Mouse (Mus musculus): Measurements from ENCODE around the gene Ifnab. TPM values are rescaled to one million over a fixed set of nuclear protein-coding genes. Genes with fewer than 3 reads are reported as not detected.

The Ifnab gene
- polyA plus RNA-seq (2012), result not detected in 2 replicates

DNA sequence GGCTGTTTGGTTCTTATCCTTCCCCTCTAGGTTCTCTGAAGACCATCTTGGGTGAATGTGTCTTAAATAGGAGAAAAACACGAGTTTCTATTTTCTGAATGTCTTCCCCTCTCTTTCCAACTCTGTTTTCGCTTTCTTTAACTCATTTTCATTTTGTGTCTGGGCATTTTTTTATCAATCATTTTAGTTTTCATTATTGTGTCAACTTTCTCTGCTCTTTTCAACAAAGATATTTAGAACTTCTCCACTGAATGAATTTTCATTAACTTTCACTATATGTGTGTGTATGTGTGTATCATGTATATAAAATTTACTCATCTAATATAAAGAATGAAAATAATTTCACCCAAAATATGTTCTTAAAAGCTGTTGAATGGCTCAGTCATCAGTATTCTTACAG is at the start of gene Ifnab:
Ifnab (minus strand) TSS at position 101 of the 400 bp plus-strand sequence.
- Histone ChIP-seq H3K9me3 (ENCODE audit: control insufficient read depth, low read length) (no peaks in the 10 kb centered on the region), H3K27me3 (ENCODE audit: control insufficient read depth) (no peaks in the 10 kb centered on the region), H3K36me3 (ENCODE audit: control insufficient read depth) (no peaks in the 10 kb centered on the region), H3K4me1 (ENCODE audit: control insufficient read depth) (no peaks in the 10 kb centered on the region), H3K4me3 (replicated peaks) (no peak within 1 kb of the TSS)
- TF ChIP-seq GATA1 (IDR thresholded peaks at IDR 0.05; ENCODE audit: low read length) (no peak), TAL1 (IDR thresholded peaks at IDR 0.05; ENCODE audit: low read length) (no peak)

DNA sequence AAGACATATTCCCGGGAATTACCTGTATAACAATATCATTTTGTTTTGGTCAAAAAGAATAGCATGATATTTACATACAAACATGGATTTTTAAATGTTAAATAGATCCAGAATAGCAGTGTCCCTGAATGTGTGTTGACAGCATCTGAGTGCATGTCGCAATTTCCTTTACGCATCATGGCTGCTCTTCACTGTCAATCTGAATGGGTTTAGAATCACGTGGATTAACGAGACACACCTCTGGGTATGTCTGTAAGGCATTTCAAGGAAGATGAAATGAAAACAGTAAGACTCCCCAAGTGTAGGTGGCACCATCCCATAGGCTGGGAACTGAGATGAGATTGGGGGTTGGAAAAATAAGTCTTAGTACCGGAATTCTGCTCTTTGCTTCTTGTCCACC is 47.9 kb upstream of the Ifnab start:
- H3K9me3 ChIP-seq (ENCODE audit: control insufficient read depth, low read length), result no peaks in the 10 kb centered on the region
- 0 out of 2 replicates have a peak, but pooled peaks cover 2% of the 10 kb centered on the region for H3K27me3 ChIP-seq (ENCODE audit: control insufficient read depth)
- no peaks in the 10 kb centered on the region for H3K36me3 ChIP-seq (ENCODE audit: control insufficient read depth)
- no peak overlapping the region for H3K4me3 ChIP-seq (replicated peaks)
- no peak for TF ChIP-seq TAL1 (IDR thresholded peaks at IDR 0.05; ENCODE audit: low read length)
- no peak for TF ChIP-seq GATA1 (IDR thresholded peaks at IDR 0.05; ENCODE audit: low read length)
- no peaks in the 10 kb centered on the region for H3K4me1 ChIP-seq (ENCODE audit: control insufficient read depth)

DNA sequence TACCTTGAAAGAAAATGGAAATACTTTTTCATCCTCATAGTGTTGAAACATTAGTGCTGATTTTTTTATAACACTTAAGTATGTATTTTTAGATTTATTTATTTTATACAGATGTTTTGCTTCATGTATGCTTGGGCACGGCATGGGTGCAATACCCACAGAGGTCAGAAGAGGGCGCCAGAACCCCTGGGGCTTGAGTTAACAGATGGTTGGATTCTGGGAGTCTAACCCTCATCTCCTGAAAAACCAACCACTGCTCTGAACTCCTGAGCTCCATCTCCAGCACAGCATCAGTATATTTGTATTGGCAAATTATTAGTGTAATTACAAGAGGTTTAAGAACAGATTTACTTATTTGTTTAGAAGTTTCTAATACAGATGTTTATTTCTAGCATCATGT is 47.3 kb upstream of the Ifnab start:
- no peak for TF ChIP-seq TAL1 (IDR thresholded peaks at IDR 0.05; ENCODE audit: low read length)
- no peak for TF ChIP-seq GATA1 (IDR thresholded peaks at IDR 0.05; ENCODE audit: low read length)
- Histone ChIP-seq H3K27me3 (ENCODE audit: control insufficient read depth) (0 out of 2 replicates have a peak, but pooled peaks cover 2% of the 10 kb centered on the region), H3K9me3 (ENCODE audit: control insufficient read depth, low read length) (no peaks in the 10 kb centered on the region), H3K4me1 (ENCODE audit: control insufficient read depth) (no peaks in the 10 kb centered on the region), H3K36me3 (ENCODE audit: control insufficient read depth) (no peaks in the 10 kb centered on the region), H3K4me3 (replicated peaks) (no peak overlapping the region)

DNA sequence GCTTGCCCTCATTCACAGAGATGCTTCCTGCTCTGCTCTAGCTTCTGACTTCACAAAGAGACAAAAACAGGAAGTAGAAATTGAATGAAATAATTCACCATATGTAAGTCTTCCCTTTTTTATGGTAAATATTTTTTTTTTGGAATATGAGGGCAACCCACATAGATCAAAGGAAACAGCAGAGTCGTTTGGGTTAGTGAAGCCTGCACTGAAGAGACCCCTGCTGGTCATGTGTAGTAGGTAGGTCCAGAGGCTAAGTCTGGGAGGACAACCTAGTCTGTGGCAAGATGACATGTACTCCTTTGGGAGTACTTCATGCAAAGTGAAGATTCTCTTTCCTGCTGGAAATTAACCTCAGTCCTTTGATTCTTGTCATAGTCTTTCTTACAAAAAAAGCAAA is 36.2 kb upstream of the Ifnab start:
- H3K36me3 ChIP-seq (ENCODE audit: control insufficient read depth), result no peaks in the 10 kb centered on the region
- no peaks in the 10 kb centered on the region for H3K9me3 ChIP-seq (ENCODE audit: control insufficient read depth, low read length)
- no peaks in the 10 kb centered on the region for H3K27me3 ChIP-seq (ENCODE audit: control insufficient read depth)
- peaks cover 2% of the 10 kb centered on the region; the same call in 1 of the 2 replicates for H3K4me1 ChIP-seq (ENCODE audit: control insufficient read depth)
- no peak overlapping the region for H3K4me3 ChIP-seq (replicated peaks)
- no peak for TF ChIP-seq GATA1 (IDR thresholded peaks at IDR 0.05; ENCODE audit: low read length)
- TF ChIP-seq TAL1 (IDR thresholded peaks at IDR 0.05; ENCODE audit: low read length), result no peak

DNA sequence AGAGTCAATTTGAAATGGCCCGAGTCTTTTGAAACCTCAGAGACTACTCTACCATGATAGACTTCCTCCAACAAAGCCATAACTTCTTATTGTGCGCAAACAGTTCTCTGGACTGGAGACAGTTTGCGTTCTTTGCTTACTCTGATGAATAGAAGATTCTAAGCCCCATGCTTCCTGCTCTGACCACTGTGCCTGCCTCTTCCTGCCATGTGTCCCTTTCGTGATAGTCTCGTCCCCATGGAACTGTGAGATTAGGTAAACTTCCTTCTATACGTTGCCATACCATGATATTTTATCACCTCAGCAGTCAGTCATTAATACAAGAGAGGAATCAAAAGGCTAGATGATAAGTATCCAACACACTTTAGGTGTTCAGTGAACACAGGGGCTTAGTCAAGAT is 35.6 kb upstream of the Ifnab start:
- H3K27me3 ChIP-seq (ENCODE audit: control insufficient read depth), result no peaks in the 10 kb centered on the region
- TF ChIP-seq GATA1 (IDR thresholded peaks at IDR 0.05; ENCODE audit: low read length) (no peak), TAL1 (IDR thresholded peaks at IDR 0.05; ENCODE audit: low read length) (no peak)
- peaks cover 7% of the 10 kb centered on the region for H3K4me1 ChIP-seq (ENCODE audit: control insufficient read depth)
- H3K4me3 ChIP-seq (replicated peaks), result no peak overlapping the region
- H3K9me3 ChIP-seq (ENCODE audit: control insufficient read depth, low read length), result no peaks in the 10 kb centered on the region
- H3K36me3 ChIP-seq (ENCODE audit: control insufficient read depth), result no peaks in the 10 kb centered on the region

DNA sequence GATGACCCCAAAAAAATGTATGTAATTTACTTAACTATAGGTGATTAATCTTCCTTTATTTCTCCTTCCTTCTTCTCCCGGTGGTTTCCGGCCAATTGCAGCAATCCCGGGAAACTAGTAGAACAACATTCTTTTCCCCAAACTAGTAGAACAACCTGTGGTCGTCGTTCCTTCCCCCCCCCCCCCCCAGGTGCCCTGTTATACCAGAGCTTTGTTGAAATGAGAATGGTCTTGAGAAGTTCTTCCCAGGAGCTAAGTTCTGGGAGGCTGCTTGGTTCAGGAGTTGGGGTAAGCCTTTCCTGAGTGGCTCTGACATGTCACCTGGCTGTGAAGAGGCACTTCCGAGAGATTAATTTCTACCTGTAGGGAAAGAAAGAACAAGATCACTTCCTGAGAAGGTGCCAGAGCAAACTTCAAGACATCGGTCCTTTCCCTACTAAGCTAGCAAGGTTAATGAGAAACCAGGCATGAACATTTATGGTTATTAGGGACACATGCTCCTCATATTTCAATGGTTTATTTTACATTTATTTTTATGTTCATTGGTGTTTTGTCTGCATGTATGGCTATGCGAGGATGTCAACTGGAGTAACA is 32.4 kb upstream of the Ifnab start:
- TF ChIP-seq TAL1 (IDR thresholded peaks at IDR 0.05; ENCODE audit: low read length) (no peak), GATA1 (IDR thresholded peaks at IDR 0.05; ENCODE audit: low read length) (no peak)
- Histone ChIP-seq H3K4me1 (ENCODE audit: control insufficient read depth) (peaks cover 31% of the 10 kb centered on the region), H3K9me3 (ENCODE audit: control insufficient read depth, low read length) (no peaks in the 10 kb centered on the region), H3K36me3 (ENCODE audit: control insufficient read depth) (peaks cover 16% of the 10 kb centered on the region), H3K27me3 (ENCODE audit: control insufficient read depth) (no peaks in the 10 kb centered on the region), H3K4me3 (replicated peaks) (no peak overlapping the region)

DNA sequence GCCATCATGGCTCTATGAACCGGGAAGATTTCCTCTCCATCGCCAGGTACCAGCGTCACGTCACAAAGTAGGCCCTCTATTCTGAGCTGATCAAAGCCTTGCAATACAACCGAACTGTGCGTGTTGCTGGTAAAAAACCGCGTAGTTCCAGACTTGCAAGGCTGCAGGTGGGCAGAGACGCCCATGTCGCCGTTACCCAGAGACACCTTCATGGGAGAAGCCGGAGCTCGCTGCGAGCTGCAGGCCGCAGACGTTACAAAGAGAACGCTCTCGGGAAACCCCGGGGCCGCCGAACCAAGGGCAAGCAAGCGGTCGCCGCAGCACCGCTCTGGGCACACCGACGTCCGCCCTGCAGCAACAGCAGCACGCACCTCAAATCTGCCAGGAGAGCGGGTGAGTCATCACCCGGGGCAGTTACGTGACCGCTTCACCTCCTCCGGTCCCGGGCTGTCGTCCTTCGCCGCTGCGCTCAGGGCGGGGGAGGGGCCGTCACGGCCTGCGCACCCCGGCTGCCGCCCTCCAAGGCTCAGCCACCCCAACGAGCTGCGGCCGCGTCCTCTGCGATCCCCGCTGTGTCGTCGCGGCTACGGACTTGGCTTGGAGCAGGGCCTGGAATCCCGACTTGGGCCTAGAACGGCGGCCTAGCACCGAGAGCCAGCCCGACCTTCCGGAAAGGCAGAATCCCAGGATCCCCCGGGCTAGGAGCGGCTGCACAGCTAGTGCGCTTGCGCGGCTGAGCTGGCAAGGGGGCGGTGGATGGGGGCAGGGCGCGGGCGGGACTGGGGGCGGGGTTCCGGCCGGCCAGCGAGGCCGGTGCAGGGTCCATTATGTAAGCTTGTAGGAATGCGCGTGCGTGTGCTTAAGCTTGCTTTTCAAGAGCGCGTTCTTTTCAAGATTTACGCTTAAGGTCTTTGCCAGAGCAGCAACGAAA is 30.9 kb upstream of the Ifnab start, which contains the start of the genes Gm26566 and Klhl9:
Gm26566 (plus strand) TSS at position 15 of the 931 bp plus-strand sequence.
Klhl9 (minus strand) TSS at position 675 of the 931 bp plus-strand sequence.
- Histone ChIP-seq H3K27me3 (ENCODE audit: control insufficient read depth) (no peaks in the 10 kb centered on the region), H3K4me1 (ENCODE audit: control insufficient read depth) (peaks cover 36% of the 10 kb centered on the region), H3K36me3 (ENCODE audit: control insufficient read depth) (peaks cover 25% of the 10 kb centered on the region), H3K9me3 (ENCODE audit: control insufficient read depth, low read length) (no peaks in the 10 kb centered on the region), H3K4me3 (replicated peaks) (peak within 1 kb of the TSS; percentile 88)
- TF ChIP-seq TAL1 (IDR thresholded peaks at IDR 0.05; ENCODE audit: low read length), result no peak
- TF ChIP-seq GATA1 (IDR thresholded peaks at IDR 0.05; ENCODE audit: low read length), result no peak

DNA sequence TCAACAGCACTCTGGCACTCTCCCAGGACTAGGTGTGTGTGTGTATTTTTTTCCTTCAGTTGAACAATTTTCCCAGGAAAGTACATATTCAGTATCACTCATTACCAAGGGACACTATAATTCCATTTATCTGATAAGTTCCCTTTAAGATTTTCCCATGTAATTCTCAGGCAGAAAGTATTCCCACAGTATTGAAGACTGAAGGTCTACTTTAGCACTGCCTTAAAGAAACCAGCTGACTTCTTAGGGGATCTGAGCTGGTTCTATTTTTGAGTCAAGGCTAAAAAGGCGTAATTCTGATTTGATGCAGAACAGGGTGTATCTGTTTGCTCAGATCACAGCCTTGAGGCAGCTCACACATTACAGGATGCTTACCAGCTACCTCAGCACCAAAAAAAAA is 27.6 kb upstream of the Ifnab start:
- Histone ChIP-seq H3K4me1 (ENCODE audit: control insufficient read depth) (peaks cover 36% of the 10 kb centered on the region), H3K27me3 (ENCODE audit: control insufficient read depth) (no peaks in the 10 kb centered on the region), H3K9me3 (ENCODE audit: control insufficient read depth, low read length) (no peaks in the 10 kb centered on the region), H3K36me3 (ENCODE audit: control insufficient read depth) (peaks cover 41% of the 10 kb centered on the region), H3K4me3 (replicated peaks) (peak overlapping the region; percentile 12)
- TF ChIP-seq TAL1 (IDR thresholded peaks at IDR 0.05; ENCODE audit: low read length), result no peak
- no peak for TF ChIP-seq GATA1 (IDR thresholded peaks at IDR 0.05; ENCODE audit: low read length)

DNA sequence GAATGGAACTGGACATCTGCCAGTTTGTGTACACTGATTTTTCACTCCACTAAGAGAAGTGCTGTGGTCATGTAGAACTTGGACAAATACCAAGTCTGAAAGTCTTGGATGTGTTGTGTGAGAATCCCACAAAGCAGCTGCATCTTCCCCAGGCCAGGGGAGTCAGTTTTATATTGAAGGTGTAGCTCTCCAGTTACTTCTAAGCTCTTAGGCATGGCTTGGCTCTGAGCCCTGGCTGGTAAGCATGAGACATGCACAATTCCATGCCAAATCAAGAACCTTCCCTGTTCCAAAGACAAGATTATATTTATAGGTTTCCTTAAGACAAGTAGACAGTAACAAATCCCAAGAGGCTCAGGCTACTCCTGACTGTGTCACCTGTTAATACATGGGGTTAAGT is 23.9 kb upstream of the Ifnab start:
- no peak overlapping the region for H3K4me3 ChIP-seq (replicated peaks)
- peaks cover 12% of the 10 kb centered on the region for H3K4me1 ChIP-seq (ENCODE audit: control insufficient read depth)
- H3K9me3 ChIP-seq (ENCODE audit: control insufficient read depth, low read length), result no peaks in the 10 kb centered on the region
- peaks cover 32% of the 10 kb centered on the region for H3K36me3 ChIP-seq (ENCODE audit: control insufficient read depth)
- H3K27me3 ChIP-seq (ENCODE audit: control insufficient read depth), result no peaks in the 10 kb centered on the region
- TF ChIP-seq TAL1 (IDR thresholded peaks at IDR 0.05; ENCODE audit: low read length) (no peak), GATA1 (IDR thresholded peaks at IDR 0.05; ENCODE audit: low read length) (no peak)
